Mouse (Mus musculus) neural tube, embryonic 10.5 days (tissue): Measurements from ENCODE around the gene Mettl3.
"Not testable (repeated sequence)": the region's sequence is repeated elsewhere in the genome, so short reads cannot be mapped to it uniquely, and the experiment has no call there.

ENCODE experiments used
- DNase-seq: peaks from one replicate; pipeline ENCODE4 v3.0.0-alpha.2; 2017; ENCODE audit warnings: low spot score; ENCODE audit errors: extremely low spot score

The Mettl3 gene

DNA sequence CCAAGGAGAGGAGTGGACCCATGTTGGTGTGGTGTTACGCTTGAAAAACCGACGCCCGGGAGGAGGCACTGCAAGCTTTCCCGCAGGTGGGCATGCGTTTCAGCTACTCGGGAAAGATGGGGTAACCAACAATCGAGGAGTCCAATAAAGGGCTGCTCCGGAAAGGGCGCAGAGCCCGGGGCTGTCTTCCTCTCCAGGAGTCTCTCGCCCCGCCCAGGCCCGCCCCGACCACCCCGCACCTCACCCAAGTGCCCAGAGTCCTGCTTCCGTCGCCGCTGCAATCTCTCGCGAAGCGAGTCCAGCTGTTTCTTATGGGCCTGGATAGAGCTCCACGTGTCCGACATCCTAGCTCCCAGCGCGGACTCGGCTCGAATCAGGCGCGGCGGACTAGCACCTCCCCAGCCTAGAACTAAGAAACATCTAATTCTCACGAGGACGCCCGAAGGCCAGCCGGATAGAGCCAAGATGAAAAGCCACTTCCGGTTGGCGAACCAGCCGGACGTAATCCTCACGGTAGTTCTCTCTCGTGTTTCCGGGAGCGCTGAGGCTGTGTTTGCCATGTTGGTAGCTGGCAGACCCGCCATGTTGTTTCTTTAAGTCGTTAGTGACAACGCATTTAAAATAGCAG, at the start of gene Mettl3:
Gene Mettl3 (minus strand): TSS at position 485 of the 628 bp plus-strand sequence.
- DNase-seq, result peak; percentile 92

DNA sequence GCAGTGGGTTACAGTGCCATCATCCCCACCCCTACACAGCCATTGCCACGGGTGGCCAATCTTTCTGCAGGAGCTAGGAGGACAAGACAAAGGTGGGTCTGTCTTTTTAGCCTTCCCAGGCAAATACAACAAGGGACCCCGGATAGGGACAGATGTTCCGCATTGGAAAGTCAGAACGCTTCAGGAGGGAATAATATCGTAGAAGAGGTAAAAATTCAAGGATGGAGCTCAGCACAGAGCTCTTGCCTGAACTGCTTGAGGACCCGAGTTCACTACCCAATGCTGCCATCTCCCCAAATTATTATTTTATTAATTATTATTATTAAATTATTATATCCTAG, 34.6 kb upstream of the Mettl3 start:
- no peak for DNase-seq

DNA sequence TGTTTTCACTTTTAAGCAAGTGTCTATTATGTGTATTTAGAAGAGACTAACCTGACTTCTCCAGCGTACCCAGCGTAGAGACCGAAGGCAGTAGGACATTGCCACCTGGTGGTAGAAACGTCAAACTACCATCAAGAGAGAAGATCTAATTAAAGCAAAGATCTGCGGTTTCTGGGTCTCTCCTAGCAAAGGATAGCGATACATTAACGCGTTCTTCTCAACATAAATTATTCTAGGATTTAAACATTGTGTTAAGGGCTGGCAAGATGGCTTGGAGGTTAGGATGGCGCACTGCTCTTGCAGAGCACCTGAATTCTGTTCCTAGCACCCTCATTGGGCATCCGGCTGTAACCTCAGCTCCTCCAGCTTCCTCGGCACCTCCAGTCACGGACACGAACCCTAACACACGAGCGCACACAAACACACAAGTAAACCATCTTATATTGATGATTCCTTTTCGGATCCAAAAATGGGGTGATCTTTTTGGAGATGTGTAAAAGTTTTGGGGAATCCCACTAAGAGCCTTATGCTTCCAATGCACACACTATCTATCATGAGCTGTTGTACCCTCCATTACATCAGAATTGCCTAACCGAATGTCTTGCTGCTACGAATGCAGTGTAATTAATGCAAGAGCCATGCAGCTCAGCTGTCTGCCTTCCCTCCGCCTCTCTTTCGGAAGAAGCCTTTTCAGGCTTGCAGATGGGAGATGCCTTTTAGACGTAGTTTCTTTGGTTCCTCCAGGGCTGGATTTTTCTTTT, 34.0 kb upstream of the Mettl3 start:
- peak; percentile 57 for DNase-seq

DNA sequence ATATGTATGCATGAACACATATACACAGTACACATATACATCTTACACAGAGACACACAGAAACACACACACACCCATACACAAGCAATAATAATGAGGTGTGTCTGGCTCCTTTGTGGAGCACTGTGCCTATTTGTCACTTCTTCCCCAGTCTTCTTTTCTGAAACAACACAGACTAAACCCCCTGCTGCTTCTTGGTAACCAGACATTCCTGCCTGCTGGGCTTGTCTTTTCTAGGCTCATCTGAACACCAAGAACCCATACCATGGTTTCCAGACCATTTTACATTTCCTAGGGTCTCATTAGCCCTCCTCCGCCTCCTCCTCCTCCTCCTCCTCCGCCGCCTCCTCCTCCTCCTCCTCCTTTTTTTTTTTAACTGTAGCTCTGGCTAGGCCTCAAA, 27.2 kb upstream of the Mettl3 start:
- no peak for DNase-seq

DNA sequence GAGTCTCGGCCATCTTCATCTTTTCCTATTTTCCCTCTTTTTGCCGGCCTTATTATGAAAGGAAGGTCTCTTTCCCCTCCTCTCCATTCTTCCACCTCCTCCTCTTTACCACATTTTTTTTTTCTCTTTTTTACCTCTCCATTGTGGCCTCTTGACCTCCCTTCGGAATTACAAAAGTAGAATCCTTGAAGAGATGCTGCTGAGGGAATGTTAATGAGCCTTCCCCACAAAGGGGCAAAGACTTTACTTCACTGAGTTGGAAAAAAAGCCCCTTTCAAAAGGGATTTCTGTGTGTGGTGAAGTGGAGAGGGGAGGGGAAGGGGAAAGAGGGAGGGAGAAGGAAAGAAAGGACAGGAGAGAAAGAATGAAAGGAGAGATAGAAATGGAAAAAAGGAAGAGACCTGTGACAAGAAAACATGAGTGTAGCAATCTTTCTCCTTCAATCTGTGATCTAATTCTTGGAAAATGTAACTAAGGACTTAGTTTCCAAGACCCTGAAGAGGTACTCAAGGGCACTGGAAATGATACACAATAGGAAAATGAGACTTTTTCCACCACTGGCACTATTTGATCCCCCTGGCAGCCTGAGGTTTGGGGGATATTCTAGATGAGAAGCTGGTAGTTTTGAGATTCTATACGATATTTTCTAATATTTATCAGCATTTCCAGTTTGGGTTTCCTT, 26.3 kb upstream of the Mettl3 start:
- no peak for DNase-seq

DNA sequence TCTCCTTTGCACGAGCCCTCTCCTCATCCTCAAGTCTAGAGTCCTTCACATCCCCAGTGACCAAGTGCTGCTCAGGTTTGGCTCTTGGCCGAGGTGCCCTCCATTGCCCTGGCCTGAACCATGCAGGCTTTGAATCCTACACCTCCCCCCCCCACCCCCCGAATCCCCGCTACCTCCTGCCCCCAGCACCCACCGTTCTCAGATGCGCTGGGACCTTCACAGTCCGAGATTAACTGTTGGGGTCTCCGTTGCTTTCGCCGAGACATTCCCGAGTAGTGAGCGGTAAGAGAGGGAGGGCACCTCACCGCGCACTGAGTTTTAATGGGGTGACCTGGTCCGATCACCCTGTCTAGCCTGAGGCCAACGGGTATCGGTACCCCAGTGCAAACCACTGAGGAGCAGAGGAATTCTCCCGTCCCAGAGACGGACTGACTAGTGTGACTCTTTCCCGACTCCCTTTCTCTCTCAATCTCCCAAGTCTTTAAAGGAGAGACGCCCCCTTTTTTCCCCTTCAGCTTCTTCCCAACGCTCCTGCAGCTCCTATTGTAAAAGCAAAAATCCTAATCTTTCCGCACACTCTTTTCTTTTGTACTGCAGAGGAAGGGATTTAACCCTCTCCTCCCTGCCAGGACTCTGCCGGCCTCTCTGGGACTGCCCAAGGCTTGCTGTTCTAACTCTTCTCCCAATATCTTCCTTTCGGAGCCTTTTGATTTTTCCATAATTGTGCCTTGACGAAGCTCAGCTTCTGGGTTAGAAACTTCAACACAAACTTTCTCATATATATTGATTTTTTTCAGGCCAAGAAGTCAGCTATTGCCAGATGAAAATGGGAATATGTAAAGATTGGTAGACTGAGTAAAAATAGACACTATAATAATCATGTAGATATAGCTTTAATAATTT, 23.2 kb upstream of the Mettl3 start, which contains the start of gene Sall2:
Gene Sall2 (minus strand): TSS at position 853 of the 903 bp plus-strand sequence.
- peak; percentile 61 for DNase-seq

DNA sequence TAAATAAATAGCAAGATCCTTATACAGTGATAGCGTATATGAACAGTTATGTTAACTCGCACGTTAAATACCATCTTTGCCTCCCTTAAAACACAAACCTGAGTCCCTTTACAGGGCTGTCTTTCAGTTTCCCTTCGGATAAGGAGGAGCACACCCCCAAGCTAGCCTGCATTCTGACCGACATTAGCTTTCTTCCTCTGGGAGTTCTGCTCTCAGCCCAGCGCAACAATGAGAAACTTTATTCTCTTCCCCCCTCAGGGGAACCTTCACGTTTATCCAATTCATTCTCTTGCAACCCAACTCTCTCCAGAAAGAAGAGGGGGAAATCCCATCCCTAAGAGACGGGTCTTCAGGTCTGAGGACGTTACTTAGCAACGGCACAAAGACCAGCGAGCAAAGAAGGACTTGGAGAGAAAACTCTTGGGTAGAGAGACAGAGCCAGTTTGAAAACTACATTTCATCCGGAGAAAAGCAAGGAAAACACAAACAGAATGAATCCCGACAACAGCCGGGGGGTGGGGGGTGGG, 22.5 kb upstream of the Mettl3 start:
- peak; percentile 50 for DNase-seq

DNA sequence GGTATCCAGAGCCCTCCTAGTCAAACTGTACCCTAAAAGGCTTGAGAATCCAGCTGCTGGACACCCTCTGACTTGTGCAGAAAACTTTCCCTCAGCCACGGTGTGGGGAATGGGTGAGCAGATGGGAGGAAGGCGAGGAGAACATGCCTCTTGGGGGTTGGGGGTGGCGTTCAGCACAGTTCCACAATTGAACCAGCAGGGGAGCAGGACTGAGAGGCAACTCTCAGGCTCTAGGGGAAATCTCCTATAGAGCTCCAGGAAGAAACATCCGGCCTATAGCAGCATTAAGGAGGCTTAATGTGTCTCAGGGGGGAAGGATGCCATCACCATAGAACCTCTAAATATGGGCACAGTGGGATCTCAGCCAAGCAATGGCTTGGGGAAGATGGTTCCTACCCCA, 21.0 kb upstream of the Mettl3 start:
- DNase-seq, result no peak

DNA sequence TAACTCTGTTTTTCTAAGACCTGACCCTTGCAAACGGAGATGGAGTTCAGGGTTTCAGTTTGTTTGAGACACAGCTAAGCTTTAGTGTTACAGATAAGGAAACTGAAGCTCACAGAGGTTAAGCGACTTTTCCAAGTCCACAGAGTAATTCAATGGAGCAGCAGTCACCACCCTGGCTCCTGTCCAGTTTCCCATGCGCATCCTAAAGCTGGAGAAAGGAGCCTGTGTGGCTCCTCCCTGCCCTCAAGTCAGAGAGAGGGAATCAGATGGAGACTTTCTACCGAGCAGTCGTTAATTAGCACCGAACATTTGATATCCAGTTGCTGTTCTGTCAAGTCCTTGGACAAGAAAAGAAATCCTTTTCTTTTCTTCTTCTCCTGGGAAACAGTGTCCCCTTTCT, 14.4 kb upstream of the Mettl3 start:
- DNase-seq, result no peak

DNA sequence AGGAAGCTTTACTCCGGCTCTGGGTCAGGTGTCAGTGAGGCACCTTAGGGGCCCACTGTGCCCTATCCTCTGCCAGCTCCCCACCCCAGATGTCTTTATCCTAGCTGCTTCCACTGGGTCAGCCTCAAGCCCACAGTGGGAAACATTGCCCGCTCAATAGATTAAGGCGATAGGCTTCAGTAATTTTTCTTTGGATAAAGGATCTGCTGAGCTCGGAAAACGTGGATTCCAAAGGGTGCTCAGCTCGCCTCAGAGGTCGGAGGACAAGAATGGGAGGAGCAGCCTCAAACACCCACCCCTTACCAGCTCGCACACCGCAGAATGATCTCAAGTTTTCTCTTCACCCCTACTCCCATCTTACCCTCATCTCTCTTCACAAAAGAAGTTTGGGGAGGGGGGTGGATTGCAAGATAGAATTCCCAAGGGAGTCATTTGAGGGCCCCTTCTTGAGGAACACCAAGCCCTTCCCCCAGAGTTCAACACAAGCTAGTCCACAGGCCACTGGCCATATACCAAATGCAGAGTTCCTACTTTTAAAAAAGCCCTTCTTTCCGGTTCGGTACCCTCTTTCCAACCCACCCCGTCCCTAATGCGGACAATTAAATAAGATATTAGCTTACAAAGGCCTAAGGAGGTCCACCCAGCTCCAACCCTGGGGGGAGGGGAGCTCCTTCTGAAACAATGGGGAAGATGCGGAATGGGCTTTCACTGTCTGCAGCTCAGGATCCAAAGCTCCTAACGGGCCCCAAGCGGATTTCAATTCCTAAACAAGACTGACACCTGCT, 11.7 kb upstream of the Mettl3 start:
- peak; percentile 77 for DNase-seq

DNA sequence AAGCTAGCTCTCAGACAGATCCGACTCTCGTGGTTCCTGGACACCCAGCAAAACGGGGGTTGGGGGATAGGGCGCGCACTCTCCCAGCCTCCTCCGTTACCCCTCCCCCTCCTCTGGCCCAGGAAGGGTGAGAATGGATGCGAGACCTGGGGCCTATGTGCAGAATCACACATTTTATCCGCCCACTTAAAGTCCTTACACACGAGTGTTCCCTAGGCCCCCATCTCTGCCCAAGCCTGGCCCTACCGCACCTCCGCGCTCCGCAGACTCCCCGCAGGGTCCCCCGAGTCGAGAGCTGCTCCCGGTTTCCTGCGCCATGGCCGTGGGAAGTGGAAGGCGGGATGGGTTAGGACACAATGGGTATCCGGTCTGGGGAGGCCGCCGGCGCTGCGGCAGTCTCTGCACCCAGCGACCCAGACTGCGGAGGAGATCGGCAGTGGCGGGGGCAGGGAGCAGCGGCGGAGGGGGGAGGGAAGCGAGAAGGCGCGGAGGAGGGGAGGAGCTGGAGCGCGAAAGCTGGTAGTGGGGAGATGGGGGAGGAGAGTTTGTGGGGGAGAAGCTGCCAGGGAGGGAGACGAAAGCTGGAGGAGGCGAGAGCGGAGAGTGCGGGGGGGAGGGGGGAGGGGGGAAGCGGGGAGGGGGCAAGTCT, 11.0 kb upstream of the Mettl3 start:
- DNase-seq, result peak; percentile 83

DNA sequence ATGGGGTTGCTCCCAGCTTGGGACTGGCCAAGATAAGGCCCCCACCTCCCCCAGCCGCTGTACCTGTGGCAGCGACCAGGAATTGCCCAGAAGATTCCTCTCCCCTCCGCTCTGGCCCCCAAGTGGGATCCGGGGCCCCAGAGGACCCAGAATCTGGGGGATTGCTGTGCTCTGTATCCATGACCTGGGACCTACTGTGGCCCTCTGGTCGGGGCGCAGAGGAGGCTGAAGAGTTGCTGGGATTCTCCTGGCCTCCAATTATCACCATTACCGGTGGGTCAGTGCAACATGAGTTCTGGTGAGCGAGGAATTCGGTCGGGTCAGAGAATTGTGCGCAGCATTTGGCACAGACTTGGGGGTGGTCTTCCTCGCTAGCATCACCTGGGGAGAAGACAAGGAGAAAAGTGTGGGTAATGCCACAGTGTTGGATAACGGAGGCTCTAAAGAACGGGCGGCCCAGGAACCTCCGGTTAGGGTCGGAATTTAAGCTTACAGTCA, 10.4 kb upstream of the Mettl3 start:
- no peak for DNase-seq

DNA sequence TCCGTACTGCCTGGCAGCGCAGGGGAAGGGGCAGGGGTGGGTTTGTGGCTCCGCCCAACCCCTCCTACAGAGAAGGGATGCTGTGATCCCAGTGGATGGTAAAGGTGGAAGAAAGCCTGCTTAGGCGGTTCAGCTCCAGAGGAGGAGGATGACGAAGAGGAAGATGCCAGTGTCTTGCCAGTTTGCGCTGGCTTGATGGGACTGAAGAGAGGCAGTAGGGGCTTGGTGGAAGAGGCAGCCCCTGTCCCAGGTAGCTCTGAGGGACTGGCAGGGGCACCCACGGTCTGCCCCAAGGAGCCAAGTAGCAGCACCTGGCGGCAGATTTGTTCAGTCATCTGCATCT, 9.9 kb upstream of the Mettl3 start:
- no peak for DNase-seq

DNA sequence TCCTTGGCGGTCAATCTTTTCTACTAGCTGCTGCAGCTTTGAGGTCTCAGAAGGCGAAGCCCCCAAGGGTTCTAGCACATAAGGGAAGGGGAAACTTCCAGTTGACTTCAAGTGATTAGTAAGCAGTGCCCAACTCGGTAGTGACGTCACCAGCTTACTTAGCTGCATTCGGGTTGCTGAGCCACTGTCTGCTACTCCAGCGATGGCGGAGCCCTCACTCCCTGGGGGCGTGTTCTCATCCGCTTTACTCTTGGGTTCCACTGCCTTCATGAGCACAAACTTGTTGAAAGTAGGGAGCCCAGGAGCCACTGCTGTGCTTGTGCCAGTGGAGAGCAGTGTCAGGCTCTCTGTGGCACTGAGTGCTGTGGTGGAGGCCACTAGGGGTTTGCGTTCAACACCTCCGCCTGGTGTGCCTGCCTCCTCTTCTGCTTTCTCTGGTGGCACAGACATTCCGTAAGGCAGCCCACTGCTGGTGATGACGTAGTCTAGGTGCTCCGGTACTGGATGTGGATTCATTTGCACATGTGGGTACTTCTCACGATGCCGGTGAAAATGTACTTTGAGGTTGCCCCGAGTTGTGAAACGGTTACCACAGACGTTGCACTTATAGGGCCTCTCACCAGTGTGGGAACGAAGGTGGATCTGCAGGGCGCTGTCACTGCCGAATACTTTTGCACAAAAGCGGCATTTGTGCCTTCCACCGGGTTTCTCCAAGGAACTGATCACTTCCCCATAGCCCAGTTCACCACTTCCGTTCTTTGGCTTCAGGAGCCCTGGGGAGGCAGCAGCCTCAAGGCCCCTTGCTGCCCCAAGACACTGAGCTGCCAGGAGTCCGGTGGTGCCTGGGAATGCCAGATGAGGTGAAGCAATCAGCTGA, 9.2 kb upstream of the Mettl3 start:
- DNase-seq, result no peak

DNA sequence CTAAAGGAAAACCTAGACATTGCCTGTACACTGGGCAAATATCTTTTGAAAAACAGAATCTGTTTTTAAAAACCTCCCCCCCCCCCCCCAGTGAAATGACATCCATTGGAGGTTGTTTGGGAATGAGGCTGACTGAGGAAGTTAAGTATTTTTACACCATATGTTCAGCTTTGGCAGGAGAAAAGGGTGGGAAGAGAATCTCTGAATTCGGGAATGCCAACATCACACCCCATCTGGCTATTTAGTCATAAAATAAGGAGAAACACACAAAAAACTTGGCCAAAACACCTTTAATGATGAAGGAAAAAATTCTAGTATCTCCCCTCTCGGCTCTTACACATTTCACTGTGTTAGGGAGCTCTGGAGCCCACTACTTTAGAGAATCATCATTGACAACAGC, 6.0 kb upstream of the Mettl3 start:
- DNase-seq, result no peak

DNA sequence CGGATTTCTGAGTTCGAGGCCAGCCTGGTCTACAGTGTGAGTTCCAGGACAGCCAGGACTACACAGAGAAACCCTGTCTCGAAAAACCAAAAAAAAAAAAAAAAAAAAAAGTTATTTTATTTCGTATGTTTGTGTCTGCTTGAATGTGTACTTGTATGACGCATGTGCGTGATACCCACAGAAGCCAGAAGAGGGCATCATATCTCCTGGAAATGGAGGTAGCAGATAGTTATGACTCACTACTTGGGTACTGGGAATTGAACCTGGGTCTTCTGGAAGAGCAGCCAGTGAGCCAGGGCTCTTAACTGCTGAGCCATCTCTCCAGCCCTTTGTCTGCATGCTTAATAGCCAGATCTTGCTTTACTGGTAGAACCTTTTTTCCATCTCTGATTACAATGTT, 5.4 kb upstream of the Mettl3 start:
- not testable (repeated sequence) for DNase-seq

DNA sequence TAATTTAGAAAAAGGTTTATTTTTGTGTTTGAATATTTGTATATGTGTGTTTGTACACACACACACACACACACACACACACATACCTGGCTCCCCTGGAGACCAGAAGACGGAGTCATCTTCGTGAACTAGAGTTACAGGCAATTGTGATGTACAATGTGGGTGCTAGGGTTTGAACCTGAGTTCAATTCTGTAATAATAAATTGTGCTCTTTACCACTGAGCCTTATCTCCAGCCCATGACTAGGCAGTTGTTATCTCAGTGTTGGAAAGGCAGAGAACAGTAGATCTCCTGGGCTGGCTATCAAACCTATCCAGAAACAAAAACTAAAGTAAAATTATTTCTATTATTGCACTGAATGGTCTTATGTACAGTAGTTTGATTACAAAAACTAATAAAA, 1.2 kb upstream of the Mettl3 start:
- no peak for DNase-seq

DNA sequence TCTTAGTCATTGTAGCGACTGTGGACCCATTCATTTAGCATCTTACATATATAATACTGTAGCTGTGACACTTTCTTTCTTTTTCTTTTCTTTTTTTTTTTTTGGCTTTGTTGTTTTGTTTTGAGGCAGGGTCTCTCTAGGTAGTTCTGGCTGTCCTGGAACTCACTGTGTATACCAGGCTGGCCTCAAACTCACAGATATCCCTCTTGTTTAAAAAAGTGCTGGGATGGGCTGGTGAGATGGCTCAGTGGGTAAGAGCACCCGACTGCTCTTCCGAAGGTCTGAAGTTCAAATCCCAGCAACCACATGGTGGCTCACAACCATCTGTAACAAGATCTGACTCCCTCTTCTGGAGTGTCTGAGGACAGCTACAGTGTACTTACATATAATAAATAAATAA, 1.4 kb downstream of the Mettl3 start:
- DNase-seq, result not testable (repeated sequence)
